Mouse (Mus musculus) lung, postnatal 0 days (tissue): Measurements from ENCODE around the gene Kdm2b. TPM values are rescaled to one million over a fixed set of nuclear protein-coding genes. Genes with fewer than 3 reads are reported as not detected.

Experiments used
- ATAC-seq: fragments of 200-750 bp; cut with Nextera tagmentation; 2 replicates; pipeline ENCODE4 v1.8.0; 2017; ENCODE audit warnings: moderate library complexity
- DNase-seq: peaks from one replicate; pipeline ENCODE4 v3.0.0-alpha.2; 2016; ENCODE audit warnings: low spot score
- H3K27ac ChIP-seq: fragments of 300-500 bp; sonication (generic); 2 replicates; pipeline ENCODE4 v1.5.1; 2014; ENCODE audit warnings: antibody characterized with exemption, mild to moderate bottlenecking, low read length, mixed read lengths
- H3K27me3 ChIP-seq: fragments of 300-500 bp; sonication (generic); replicated peaks from 2 replicates; pipeline ENCODE4 v1.6.1; 2014; ENCODE audit warnings: low read length, mixed read lengths; ENCODE audit not compliant: insufficient read depth
- H3K36me3 ChIP-seq: fragments of 300-500 bp; sonication (generic); 2 replicates; pipeline ENCODE4 v1.6.1; 2014; ENCODE audit warnings: low read length, mixed read lengths; ENCODE audit not compliant: insufficient read depth
- H3K4me1 ChIP-seq: fragments of 300-500 bp; sonication (generic); 2 replicates; pipeline ENCODE4 v1.6.1; 2014; ENCODE audit warnings: antibody characterized with exemption, low read depth, low read length, mixed read lengths; ENCODE audit not compliant: insufficient read depth
- H3K4me2 ChIP-seq: fragments of 300-500 bp; sonication (generic); replicated peaks from 2 replicates; pipeline ENCODE4 v1.6.1; 2014; ENCODE audit warnings: low read depth, mild to moderate bottlenecking, low read length, moderate library complexity, mixed read lengths
- H3K4me3 ChIP-seq: fragments of 300-500 bp; sonication (generic); 2 replicates; pipeline ENCODE4 v1.5.1; 2014; ENCODE audit warnings: low read depth, low read length
- H3K9ac ChIP-seq: fragments of 300-500 bp; sonication (generic); replicated peaks from 2 replicates; pipeline ENCODE4 v1.6.1; 2014; ENCODE audit warnings: low read depth, mild to moderate bottlenecking
- H3K9me3 ChIP-seq: fragments of 300-500 bp; sonication (generic); 2 replicates; pipeline ENCODE4 v1.6.1; 2016; ENCODE audit warnings: low read length, mixed read lengths
- CTCF ChIP-seq: IDR thresholded peaks from 2 replicates; pipeline ENCODE4 v1.5.1; 2016; ENCODE audit warnings: antibody characterized with exemption, mild to moderate bottlenecking
- EP300 ChIP-seq: IDR thresholded peaks from 2 replicates; pipeline ENCODE4 v1.6.1; 2016; ENCODE audit warnings: antibody characterized with exemption, mild to moderate bottlenecking, control low read depth
- WGBS: fragments of 180-500 bp; shearing (Covaris S2); extraction: QIAGEN DNeasy Blood & Tissue Kit; methylation state at CpG from one replicate; pipeline ENCODE4 v1.1.7; 2014; 5-methylcytosine and 5-hydroxymethylcytosine counted together
- polyA plus RNA-seq: library from polyadenylated mRNA; unstranded; fragments of >200 nt; fragmentation: Nextera tagmentation; extraction: Ambion mirVana; gene quantifications from 2 replicates; pipeline ENCODE4 v1.2.1, GENCODE M21; 2015

Gene Kdm2b
- polyA plus RNA-seq, 1 experiment from 2014 or later, result 12.2 TPM

- DNase-seq (peak; percentile 80), ATAC-seq (peak; percentile 56)
- H3K9ac ChIP-seq, result no peak overlapping the region
- no peaks in the 10 kb centered on the region for H3K27me3 ChIP-seq
- WGBS, result 44% methylated on average over 3 of the region's 3 CpGs
- no peak overlapping the region for H3K4me2 ChIP-seq
- TF ChIP-seq EP300 (no peak), CTCF (no peak)
- H3K27ac ChIP-seq, result peak overlapping the region; percentile 16
- H3K4me1 ChIP-seq, result peaks cover 4% of the 10 kb centered on the region; the same call in 1 of the 2 replicates
- no peak overlapping the region for H3K4me3 ChIP-seq
- H3K36me3 ChIP-seq, result no peaks in the 10 kb centered on the region
- H3K9me3 ChIP-seq, result no peaks in the 10 kb centered on the region
These were observed 61.3 kb downstream of the Kdm2b start for GRCm38 (mm10) chr5:122928293-122928692.

DNA sequence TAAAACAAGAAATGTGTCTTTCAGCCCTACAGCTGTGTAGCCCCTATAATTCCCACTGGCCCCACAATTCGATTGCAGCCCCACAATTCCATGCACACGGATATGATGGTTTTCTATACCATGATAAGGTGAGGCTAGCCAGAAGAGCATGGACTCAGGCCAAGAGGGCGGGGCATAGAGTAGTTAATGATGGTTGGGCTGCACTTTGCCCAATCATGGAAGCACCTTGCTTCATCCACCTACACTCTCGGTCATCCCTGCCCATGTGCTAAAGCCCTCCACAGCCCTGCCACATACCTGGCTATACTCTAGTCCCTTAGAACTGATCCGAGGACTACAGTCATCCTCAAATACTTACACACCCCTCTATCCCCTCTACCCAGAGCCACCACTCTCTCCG, 61.9 kb downstream of the Kdm2b start:
- ATAC-seq, result 0 out of 2 replicates have a peak, but pooled peaks have one; percentile 11
- H3K36me3 ChIP-seq, result no peaks in the 10 kb centered on the region
- TF ChIP-seq EP300 (no peak), CTCF (no peak)
- DNase-seq, result no peak
- H3K4me1 ChIP-seq, result peaks cover 4% of the 10 kb centered on the region; the same call in 1 of the 2 replicates
- H3K27me3 ChIP-seq, result no peaks in the 10 kb centered on the region
- no peak overlapping the region for H3K4me2 ChIP-seq
- no peak overlapping the region for H3K4me3 ChIP-seq
- no peaks in the 10 kb centered on the region for H3K9me3 ChIP-seq
- no peak overlapping the region for H3K9ac ChIP-seq
- 62% methylated on average over 6 of the region's 6 CpGs for WGBS
- H3K27ac ChIP-seq, result no peak overlapping the region

- Histone ChIP-seq H3K27me3 (no peaks in the 10 kb centered on the region), H3K9me3 (no peaks in the 10 kb centered on the region), H3K4me2 (no peak overlapping the region), H3K4me1 (peaks cover 4% of the 10 kb centered on the region; the same call in 1 of the 2 replicates), H3K9ac (no peak overlapping the region), H3K4me3 (no peak overlapping the region), H3K27ac (no peak overlapping the region), H3K36me3 (no peaks in the 10 kb centered on the region)
- TF ChIP-seq EP300, result no peak
- no peak for TF ChIP-seq CTCF
- WGBS, result 84% methylated on average over 8 of the region's 8 CpGs
- no peak for DNase-seq
- ATAC-seq, result no peak
These were observed 62.5 kb downstream of the Kdm2b start for GRCm38 (mm10) chr5:122927092-122927491.

GRCm38 (mm10) chr5:122926341-122926740, 63.3 kb downstream of the Kdm2b start:
- ATAC-seq (no peak), DNase-seq (peak; percentile 41)
- TF ChIP-seq CTCF, result no peak
- 46% methylated on average over 3 of the region's 3 CpGs for WGBS
- Histone ChIP-seq H3K27ac (no peak overlapping the region), H3K9ac (no peak overlapping the region), H3K4me2 (no peak overlapping the region), H3K4me1 (peaks cover 4% of the 10 kb centered on the region; the same call in 1 of the 2 replicates), H3K27me3 (no peaks in the 10 kb centered on the region), H3K9me3 (no peaks in the 10 kb centered on the region), H3K4me3 (no peak overlapping the region), H3K36me3 (no peaks in the 10 kb centered on the region)

DNA sequence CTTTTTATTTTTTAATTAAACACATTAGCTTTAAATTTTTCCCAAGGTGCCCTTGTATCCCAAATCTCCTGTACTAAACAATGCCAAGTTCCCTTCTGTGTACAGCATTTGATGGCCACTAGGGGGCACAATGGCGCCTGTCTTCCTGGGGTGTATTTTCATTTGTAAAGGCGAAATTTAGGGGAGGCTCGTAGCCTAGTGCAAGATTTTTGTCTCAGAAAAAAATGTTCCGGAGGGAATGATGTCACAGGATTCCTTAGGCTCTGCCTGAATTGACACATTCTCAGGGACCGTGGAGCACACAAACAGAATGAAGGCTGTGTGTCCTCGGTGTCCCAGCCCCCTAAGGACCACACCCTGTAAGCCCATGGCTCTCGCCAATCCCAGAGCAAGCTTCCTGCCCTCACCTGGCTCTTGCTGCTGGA, 64.1 kb downstream of the Kdm2b start:
- no peak for TF ChIP-seq EP300
- peak; percentile 89 for TF ChIP-seq CTCF
- H3K4me1 ChIP-seq, result peaks cover 4% of the 10 kb centered on the region; the same call in 1 of the 2 replicates
- peak overlapping the region; percentile 42; the same call in 1 of the 2 replicates for H3K4me2 ChIP-seq
- H3K4me3 ChIP-seq, result no peak overlapping the region; the same call in 1 of the 2 replicates
- no peaks in the 10 kb centered on the region for H3K27me3 ChIP-seq
- 16% methylated on average over 7 of the region's 7 CpGs for WGBS
- ATAC-seq, result peak; percentile 75
- DNase-seq, result peak; percentile 92
- peak overlapping the region; percentile 43; the same call in 1 of the 2 replicates for H3K27ac ChIP-seq
- H3K9ac ChIP-seq, result no peak overlapping the region
- H3K36me3 ChIP-seq, result no peaks in the 10 kb centered on the region
- no peaks in the 10 kb centered on the region for H3K9me3 ChIP-seq

DNA sequence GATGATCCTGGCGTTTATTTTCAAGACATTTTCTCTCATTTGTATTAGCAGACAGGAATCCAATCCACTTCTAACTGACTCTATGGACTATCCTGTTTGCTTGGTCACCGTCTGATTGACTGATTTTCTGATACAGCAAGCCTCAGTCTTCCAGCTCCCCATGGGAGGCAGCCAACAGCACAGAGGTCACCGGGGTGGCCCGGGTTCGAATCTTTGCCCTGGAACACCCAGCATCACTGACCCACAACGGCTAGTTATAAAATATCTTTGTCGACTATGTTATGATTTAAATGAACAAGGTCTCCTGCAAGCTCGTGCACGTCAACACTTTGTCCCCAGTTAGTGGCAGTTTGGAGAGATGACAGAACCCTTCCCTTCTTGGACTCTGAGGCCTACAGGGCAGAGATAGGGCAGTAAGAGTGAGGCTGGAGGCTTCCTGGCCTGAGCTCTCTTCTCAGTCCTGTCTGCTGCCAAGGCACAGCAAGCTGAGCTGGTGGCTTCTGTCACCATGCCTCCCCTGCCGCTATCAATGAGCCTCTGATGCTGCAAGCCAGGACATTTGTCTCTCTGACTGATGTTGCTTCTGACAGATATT, 65.7 kb downstream of the Kdm2b start:
- DNase-seq (no peak), ATAC-seq (no peak)
- no peak overlapping the region for H3K9ac ChIP-seq
- H3K36me3 ChIP-seq, result no peaks in the 10 kb centered on the region
- H3K4me2 ChIP-seq, result no peak overlapping the region
- no peak overlapping the region for H3K4me3 ChIP-seq
- no peak overlapping the region for H3K27ac ChIP-seq
- H3K27me3 ChIP-seq, result no peaks in the 10 kb centered on the region
- TF ChIP-seq EP300 (no peak), CTCF (no peak)
- H3K4me1 ChIP-seq, result peaks cover 4% of the 10 kb centered on the region; the same call in 1 of the 2 replicates
- WGBS, result 88% methylated on average over 10 of the region's 10 CpGs
- no peaks in the 10 kb centered on the region for H3K9me3 ChIP-seq
